Mouse (Mus musculus) lung, embryonic 15.5 days (tissue): ENCODE results near the gene Hook2. TPM values are rescaled to one million over a fixed set of nuclear protein-coding genes. Genes with fewer than 3 reads are reported as not detected.
A peak's percentile ranks its signal among the peaks of the same experiment; 100 is the strongest.

ENCODE experiments used
- ATAC-seq: fragments of 200-750 bp; cut with Nextera tagmentation; 2 replicates; pipeline ENCODE4 v1.8.0; 2017; ENCODE audit warnings: moderate number of reproducible peaks, borderline replicate concordance; ENCODE audit not compliant: low FRiP score, low TSS enrichment; ENCODE audit errors: extremely low read depth
- H3K27ac ChIP-seq: fragments of 300-500 bp; sonication (generic); 2 replicates; pipeline ENCODE4 v1.5.1; 2015; ENCODE audit warnings: moderate library complexity, mild to moderate bottlenecking, inconsistent platforms
- H3K27me3 ChIP-seq: fragments of 300-500 bp; sonication (generic); 2 replicates; pipeline ENCODE4 v1.6.1; 2015; ENCODE audit warnings: inconsistent platforms
- H3K36me3 ChIP-seq: fragments of 300-500 bp; sonication (generic); 2 replicates; pipeline ENCODE4 v1.6.1; 2015; ENCODE audit warnings: inconsistent platforms
- H3K4me1 ChIP-seq: fragments of 300-500 bp; sonication (generic); 2 replicates; pipeline ENCODE4 v1.6.1; 2015; ENCODE audit warnings: inconsistent platforms
- H3K4me2 ChIP-seq: fragments of 300-500 bp; sonication (generic); 2 replicates; pipeline ENCODE4 v1.6.1; 2015; ENCODE audit warnings: inconsistent platforms, mild to moderate bottlenecking, moderate library complexity
- H3K4me3 ChIP-seq: fragments of 300-500 bp; sonication (generic); 2 replicates; pipeline ENCODE4 v1.5.1; 2015; ENCODE audit warnings: mild to moderate bottlenecking, inconsistent platforms
- H3K9ac ChIP-seq: fragments of 300-500 bp; sonication (generic); 2 replicates; pipeline ENCODE4 v1.6.1; 2015; ENCODE audit warnings: inconsistent platforms
- H3K9me3 ChIP-seq: fragments of 300-500 bp; sonication (generic); 2 replicates; pipeline ENCODE4 v1.6.1; 2016; ENCODE audit warnings: inconsistent platforms
- WGBS: fragments of 180-500 bp; shearing (Covaris S2); methylation state at CpG from one replicate; pipeline ENCODE4 v1.1.7; 2015; 5-methylcytosine and 5-hydroxymethylcytosine counted together
- polyA plus RNA-seq: library from polyadenylated mRNA; unstranded; fragments of >200 nt; fragmentation: Nextera tagmentation; extraction: Ambion mirVana; gene quantifications from 2 replicates; pipeline ENCODE4 v1.2.1, GENCODE M21; 2015

Hook2 gene
- polyA plus RNA-seq, 1 experiment from 2014 or later: 23.9 TPM

DNA sequence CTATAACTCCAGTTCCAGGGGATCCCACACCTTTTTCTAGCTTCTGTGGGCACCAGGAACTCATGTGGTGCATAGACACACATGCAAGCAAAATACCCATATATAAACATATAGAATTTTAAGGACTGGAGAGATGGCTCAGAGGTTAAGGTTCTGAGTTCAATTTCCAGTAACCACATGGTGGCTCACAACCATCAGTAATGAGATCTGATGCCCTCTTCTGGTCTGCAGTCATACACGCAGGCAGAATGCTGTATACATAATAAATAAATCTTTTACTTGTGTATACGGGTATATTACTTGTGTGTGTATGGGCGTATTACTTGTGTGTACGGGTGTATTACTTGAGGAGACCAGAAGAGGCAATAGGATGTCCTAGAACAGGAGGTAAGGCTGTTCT is 26.5 kb upstream of the Hook2 start:
- H3K36me3 ChIP-seq: peaks cover 8% of the 10 kb centered on the region
- ATAC-seq: no peak
- no peak overlapping the region for H3K27ac ChIP-seq
- H3K9me3 ChIP-seq: no peaks in the 10 kb centered on the region
- WGBS: 87% methylated on average over 4 of the region's 4 CpGs
- no peaks in the 10 kb centered on the region for H3K27me3 ChIP-seq
- H3K4me1 ChIP-seq: peaks cover 28% of the 10 kb centered on the region
- H3K4me2 ChIP-seq: no peak overlapping the region
- no peak overlapping the region for H3K9ac ChIP-seq
- H3K4me3 ChIP-seq: no peak overlapping the region

DNA sequence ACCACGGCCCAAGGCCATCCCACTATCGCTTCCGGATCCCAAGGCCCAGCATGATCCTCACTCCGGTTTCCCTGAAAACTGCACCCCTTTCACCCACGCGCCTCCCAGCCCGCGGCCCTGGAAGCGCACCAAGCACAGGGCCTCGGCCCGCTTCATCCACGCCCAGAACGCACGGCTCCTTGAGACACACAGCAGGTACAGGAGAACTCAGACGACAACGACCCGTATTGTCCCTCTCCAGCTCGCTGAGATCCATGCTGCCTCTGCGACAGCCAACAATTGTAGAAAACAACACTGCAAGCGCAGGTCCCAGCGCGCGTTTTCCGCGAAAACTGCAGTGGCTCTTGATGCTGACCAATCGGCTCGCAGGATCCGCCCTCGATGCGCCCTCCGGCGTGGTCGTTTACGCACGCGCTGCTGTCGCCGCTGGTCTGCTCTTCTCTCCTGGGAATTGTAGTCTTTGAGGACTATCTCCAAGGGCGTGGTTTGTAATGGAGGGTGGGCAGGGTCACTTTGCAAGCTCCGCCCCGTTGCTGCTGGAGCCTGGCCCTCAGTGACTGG is 24.6 kb upstream of the Hook2 start:
- Histone ChIP-seq H3K4me3 (peak overlapping the region; percentile 60), H3K27ac (peak overlapping the region; percentile 49), H3K9ac (peak overlapping the region; percentile 45), H3K4me2 (peak overlapping the region; percentile 72), H3K36me3 (peaks cover 9% of the 10 kb centered on the region), H3K27me3 (no peaks in the 10 kb centered on the region), H3K4me1 (peaks cover 33% of the 10 kb centered on the region), H3K9me3 (no peaks in the 10 kb centered on the region)
- WGBS: under 1% methylated on average over 41 of the region's 41 CpGs
- peak; percentile 90 for ATAC-seq

DNA sequence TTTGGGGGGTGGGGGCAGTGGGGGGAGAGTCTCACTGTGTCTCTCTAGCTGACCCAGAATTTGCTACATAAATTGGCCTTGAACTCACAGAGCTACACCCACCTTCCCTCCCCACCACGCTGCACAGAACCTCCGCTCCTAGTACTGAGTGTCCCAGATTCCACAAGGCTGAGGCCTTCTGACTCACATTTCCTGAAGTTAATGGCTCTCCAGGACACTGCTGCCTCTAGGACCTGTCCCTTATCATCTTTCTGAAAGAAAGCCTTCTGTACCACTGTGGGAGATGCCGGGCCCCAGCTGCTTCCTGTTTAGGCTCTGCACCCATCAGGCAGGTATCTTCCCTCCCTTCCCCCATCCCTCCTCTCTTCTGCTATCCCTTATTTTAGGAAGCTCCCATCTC is 23.8 kb upstream of the Hook2 start:
- peak overlapping the region; percentile 72; the same call in 1 of the 2 replicates for H3K4me2 ChIP-seq
- H3K9ac ChIP-seq: no peak overlapping the region
- H3K4me3 ChIP-seq: peak overlapping the region; percentile 60; the same call in 1 of the 2 replicates
- ATAC-seq: no peak
- no peaks in the 10 kb centered on the region for H3K9me3 ChIP-seq
- H3K27ac ChIP-seq: peak overlapping the region; percentile 49; the same call in 1 of the 2 replicates
- 26% methylated on average over 3 of the region's 3 CpGs for WGBS
- no peaks in the 10 kb centered on the region for H3K27me3 ChIP-seq
- peaks cover 39% of the 10 kb centered on the region for H3K4me1 ChIP-seq
- peaks cover 17% of the 10 kb centered on the region for H3K36me3 ChIP-seq

DNA sequence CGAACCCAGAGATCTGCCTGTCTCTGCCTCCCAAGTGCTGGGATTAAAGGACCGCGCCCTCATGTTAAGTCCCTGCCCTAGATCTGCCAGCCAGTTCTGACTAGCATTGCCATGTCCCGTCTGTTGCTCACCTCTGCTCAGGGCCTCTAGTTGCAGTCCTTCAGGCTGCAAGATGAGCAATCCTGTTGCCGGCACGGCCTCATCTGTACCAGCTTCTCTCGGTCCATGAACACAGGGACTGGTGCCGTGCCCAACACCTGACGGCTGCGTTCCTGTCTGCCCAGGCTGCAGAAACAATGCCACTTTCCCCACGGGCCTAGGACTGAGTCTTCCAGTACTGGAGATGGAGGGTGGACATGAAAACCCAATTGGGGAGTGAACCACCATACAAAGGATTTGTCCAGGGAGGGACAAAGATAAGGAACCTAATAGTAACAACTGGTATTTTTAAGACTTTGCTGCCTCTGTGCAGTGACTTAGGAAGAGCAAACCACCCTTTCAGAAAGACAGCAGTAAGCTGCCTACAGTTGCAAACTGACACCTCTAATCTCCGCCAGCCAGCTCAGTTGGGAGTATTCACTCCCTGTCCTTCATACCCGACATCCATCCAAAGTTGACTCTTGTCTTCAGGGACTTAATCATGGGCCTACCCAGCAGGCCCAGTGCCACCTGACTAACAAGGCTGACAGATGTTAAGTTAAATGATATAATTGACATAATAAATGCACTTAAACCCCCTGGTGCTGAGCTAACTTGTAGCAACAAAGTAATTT is 22.7 kb upstream of the Hook2 start:
- Histone ChIP-seq H3K4me2 (0 out of 2 replicates have a peak overlapping the region, but pooled peaks have one; percentile 77), H3K36me3 (peaks cover 22% of the 10 kb centered on the region), H3K9me3 (no peaks in the 10 kb centered on the region), H3K4me3 (no peak overlapping the region; the same call in 1 of the 2 replicates), H3K4me1 (peaks cover 39% of the 10 kb centered on the region), H3K27ac (no peak overlapping the region), H3K9ac (no peak overlapping the region), H3K27me3 (no peaks in the 10 kb centered on the region)
- WGBS: 88% methylated on average over 13 of the region's 13 CpGs
- no peak for ATAC-seq

GRCm38 (mm10) chr8:84968650-84969049 is 21.8 kb upstream of the Hook2 start:
- 11% methylated on average over 2 of the region's 2 CpGs for WGBS
- H3K36me3 ChIP-seq: peaks cover 30% of the 10 kb centered on the region

DNA sequence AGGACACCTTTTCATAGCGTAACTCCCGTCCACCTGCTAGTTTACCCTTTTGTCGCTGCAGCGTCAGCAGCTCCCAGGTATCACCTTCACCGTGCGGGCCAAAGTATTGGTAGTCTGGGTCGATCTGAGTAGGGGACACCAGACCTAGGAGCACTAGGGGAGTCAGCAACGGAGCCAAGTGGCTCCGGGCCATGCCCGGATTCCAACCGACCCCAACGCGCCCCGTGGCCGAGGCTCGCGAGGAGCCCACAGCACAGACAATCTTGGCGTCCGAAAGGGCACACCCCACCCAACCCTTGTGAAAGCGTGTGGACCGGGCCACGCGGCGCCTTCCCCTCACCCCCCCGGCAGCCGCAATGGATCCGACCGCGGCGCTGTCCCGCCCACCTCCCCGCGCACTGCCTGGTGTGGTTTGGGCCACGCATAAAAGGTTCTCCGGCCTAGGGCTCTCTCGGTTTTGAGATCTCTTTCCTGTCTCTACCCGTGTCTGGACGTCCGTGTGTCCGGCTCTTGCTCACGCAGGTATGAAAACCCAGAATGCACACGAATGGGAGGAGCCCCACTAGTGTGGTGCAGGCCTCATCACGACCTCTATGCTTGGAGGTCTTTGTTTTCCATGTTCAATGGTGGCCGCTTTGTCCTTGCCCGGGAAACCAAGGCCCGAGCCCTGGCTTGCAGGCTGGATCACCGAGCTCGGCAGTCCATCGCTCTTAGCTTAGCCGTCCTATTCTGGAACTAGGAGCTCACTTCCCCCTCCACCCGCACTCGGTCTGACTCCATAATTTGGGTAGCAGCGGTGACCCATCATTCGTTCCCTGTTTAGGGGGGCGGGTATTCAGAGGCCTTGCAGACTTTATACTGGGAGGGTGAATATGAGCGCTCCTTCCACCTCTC is 20.9 kb upstream of the Hook2 start, which contains the start of the genes Gm49661, Prdx2 and Rnaseh2a:
Gene Gm49661 (minus strand): TSS at position 193 of the 894 bp plus-strand sequence.
Gene Prdx2 (plus strand): TSS at position 347 of the 894 bp plus-strand sequence.
Gene Rnaseh2a (minus strand): TSS at position 527 of the 894 bp plus-strand sequence.
- Histone ChIP-seq H3K9ac (peak within 1 kb of the TSS; percentile 83), H3K27me3 (no peaks in the 10 kb centered on the region)
- ATAC-seq: peak; percentile 65

More at GRCm38 (mm10) chr8:84968650-84969049, 21.8 kb upstream of the Hook2 start:
- peak overlapping the region; percentile 83 for H3K9ac ChIP-seq
- H3K4me1 ChIP-seq: peaks cover 39% of the 10 kb centered on the region
- H3K4me2 ChIP-seq: peak overlapping the region; percentile 77
- H3K27me3 ChIP-seq: no peaks in the 10 kb centered on the region
- H3K27ac ChIP-seq: peak overlapping the region; percentile 89
- peak overlapping the region; percentile 67 for H3K4me3 ChIP-seq
- no peaks in the 10 kb centered on the region for H3K9me3 ChIP-seq
- no peak for ATAC-seq

DNA sequence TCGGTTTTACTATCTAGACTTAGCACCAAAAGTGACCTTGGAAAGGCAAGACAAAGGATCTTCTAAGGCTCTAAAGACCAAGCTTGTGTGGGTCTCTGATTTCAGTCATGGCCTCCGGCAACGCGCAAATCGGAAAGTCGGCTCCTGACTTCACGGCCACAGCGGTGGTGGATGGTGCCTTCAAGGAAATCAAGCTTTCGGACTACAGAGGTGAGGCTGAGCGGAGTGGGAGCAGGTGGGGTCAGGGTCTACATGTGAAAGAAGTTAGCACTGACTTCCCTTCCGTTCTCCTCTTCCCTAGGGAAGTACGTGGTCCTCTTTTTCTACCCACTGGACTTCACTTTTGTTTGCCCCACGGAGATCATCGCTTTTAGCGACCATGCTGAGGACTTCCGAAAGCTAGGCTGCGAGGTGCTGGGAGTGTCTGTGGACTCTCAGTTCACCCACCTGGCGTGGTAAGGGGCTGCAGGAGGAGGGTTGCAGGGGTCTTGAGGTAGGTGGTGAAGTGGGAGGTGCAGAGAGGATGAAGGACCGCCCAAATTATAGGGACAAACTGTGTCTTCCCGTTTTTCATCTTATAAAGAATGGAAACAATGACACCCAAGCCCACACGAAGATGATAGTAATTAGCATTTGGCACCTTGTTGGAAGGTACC is 20.1 kb upstream of the Hook2 start:
- ATAC-seq: no peak
- peak overlapping the region; percentile 89 for H3K27ac ChIP-seq
- H3K9ac ChIP-seq: peak overlapping the region; percentile 83
- no peaks in the 10 kb centered on the region for H3K27me3 ChIP-seq
- H3K36me3 ChIP-seq: peaks cover 38% of the 10 kb centered on the region
- H3K9me3 ChIP-seq: no peaks in the 10 kb centered on the region
- H3K4me3 ChIP-seq: peak overlapping the region; percentile 67
- peaks cover 42% of the 10 kb centered on the region for H3K4me1 ChIP-seq
- 7% methylated on average over 21 of the region's 21 CpGs for WGBS
- peak overlapping the region; percentile 77 for H3K4me2 ChIP-seq

More for the DNA sequence above, 20.9 kb upstream of the Hook2 start, which contains the start of the genes Gm49661, Prdx2 and Rnaseh2a:
- Histone ChIP-seq H3K9me3 (no peaks in the 10 kb centered on the region), H3K36me3 (peaks cover 35% of the 10 kb centered on the region), H3K4me3 (peak within 1 kb of the TSS; percentile 67), H3K27ac (peak within 1 kb of the TSS; percentile 89), H3K4me2 (peak within 1 kb of the TSS; percentile 77), H3K4me1 (peaks cover 41% of the 10 kb centered on the region)
- under 1% methylated on average over 56 of the region's 56 CpGs for WGBS

DNA sequence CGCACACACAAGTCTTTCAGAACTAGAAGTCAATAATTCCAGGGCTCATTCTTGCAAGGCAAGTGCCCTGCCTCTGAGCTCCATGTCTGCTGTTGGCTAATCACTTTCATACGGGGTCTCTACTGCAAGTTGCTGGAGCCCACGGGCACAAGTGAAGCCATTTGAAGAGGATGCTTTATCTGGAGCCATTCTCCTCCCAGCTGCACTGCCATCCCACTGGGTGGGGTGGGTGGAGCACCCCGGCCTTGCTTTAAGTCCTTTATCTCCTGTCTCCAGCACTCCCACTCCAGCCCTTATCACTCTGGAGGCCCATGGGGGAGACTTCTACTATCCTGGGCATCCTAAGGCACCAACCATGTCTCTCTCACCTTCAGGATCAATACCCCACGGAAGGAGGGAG is 19.5 kb upstream of the Hook2 start:
- H3K4me1 ChIP-seq: peaks cover 47% of the 10 kb centered on the region
- 59% methylated on average over 5 of the region's 5 CpGs for WGBS
- H3K4me3 ChIP-seq: peak overlapping the region; percentile 67
- peak overlapping the region; percentile 77 for H3K4me2 ChIP-seq
- no peak overlapping the region for H3K27ac ChIP-seq
- H3K9ac ChIP-seq: peak overlapping the region; percentile 83; the same call in 1 of the 2 replicates
- ATAC-seq: no peak
- H3K9me3 ChIP-seq: no peaks in the 10 kb centered on the region
- peaks cover 38% of the 10 kb centered on the region for H3K36me3 ChIP-seq
- H3K27me3 ChIP-seq: no peaks in the 10 kb centered on the region

DNA sequence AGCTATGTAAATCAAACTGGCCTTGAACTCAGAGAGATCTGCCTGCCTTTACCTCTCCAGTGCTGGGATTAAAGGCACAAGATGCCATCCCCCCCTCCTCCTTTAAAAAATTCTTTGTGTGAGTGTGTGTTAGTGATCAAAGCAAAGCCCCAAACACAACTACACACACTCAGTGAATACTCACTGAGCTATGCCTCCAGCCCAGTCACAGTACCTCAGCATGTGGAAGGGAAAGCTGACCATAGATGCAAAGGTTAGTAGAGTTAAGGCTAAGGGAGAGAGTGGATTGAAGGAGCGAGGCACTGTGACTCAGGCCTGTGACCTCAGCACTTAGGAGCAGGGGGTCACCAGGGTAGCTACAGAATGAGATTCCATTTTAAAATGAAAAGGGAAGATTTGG is 17.3 kb upstream of the Hook2 start:
- no peaks in the 10 kb centered on the region for H3K27me3 ChIP-seq
- peaks cover 52% of the 10 kb centered on the region for H3K4me1 ChIP-seq
- no peak for ATAC-seq
- H3K27ac ChIP-seq: no peak overlapping the region
- H3K4me2 ChIP-seq: no peak overlapping the region
- H3K9me3 ChIP-seq: no peaks in the 10 kb centered on the region
- 94% methylated on average over 1 of the region's 1 CpGs for WGBS
- no peak overlapping the region for H3K9ac ChIP-seq
- peaks cover 38% of the 10 kb centered on the region for H3K36me3 ChIP-seq
- H3K4me3 ChIP-seq: no peak overlapping the region

DNA sequence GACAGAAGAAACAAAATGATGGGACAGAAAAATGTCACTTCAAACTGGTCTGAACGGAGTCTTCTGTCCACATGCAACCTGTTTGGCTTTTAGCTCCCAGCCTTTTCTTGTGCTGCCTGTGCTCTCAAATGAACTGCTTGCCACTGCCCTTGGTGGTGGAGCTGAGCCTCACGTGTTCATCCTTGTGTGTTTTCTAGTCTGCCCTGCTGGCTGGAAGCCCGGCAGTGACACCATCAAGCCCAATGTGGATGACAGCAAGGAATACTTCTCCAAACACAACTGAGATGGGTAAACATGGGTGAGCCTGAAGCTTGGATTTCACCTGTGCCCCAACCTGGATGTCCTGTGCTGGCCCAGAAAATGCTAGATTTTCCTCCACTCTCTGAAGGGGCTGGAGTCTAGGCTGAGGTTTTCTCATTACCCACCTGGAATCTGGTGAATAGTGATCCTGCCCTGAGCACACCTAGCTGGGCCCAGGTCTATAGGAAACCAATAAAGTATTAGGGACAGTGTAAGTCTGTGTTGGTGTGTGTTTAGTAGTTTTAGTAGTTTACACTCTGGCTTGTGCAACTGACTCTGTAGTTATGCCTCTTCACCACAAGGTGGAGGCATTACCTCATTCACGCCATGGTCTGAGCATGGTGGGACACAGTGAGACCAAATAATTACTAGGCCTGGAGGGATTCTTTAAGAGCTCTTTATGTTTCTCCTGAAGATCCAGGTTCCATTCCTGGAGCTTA is 16.4 kb upstream of the Hook2 start:
- Histone ChIP-seq H3K27me3 (no peaks in the 10 kb centered on the region), H3K27ac (no peak overlapping the region), H3K9ac (no peak overlapping the region), H3K4me1 (peaks cover 52% of the 10 kb centered on the region), H3K4me3 (no peak overlapping the region), H3K9me3 (no peaks in the 10 kb centered on the region), H3K36me3 (peaks cover 38% of the 10 kb centered on the region), H3K4me2 (no peak overlapping the region)
- WGBS: 54% methylated on average over 4 of the region's 4 CpGs
- no peak for ATAC-seq
